Mouse (Mus musculus) erythroblast, embryonic 14.5 days (primary cell): ENCODE data around the gene Sox8.

ENCODE experiments used
- GATA1 ChIP-seq: IDR thresholded peaks from 2 replicates; pipeline ENCODE4 v1.6.1; 2012; ENCODE audit warnings: low read length, inconsistent platforms, mixed read lengths
- TAL1 ChIP-seq: IDR thresholded peaks from 3 replicates; pipeline ENCODE4 v1.6.1; 2012; ENCODE audit warnings: low read length, inconsistent platforms, mixed read lengths

GRCm38 (mm10) chr17:25618508-25619056, 48.1 kb upstream of the Sox8 start:
- TF ChIP-seq TAL1, result no peak
- TF ChIP-seq GATA1, result no peak
